Mouse (Mus musculus) cerebellum, adult 2 months (tissue): ENCODE measurements around the gene Obp2b.

Experiments
- CTCF ChIP-seq: fragments of 200-500 bp; IDR thresholded peaks from 2 replicates; pipeline ENCODE4 v1.5.1; 2011; ENCODE audit warnings: low read depth, mild to moderate bottlenecking, control low read depth, low read length, moderate library complexity, borderline replicate concordance; ENCODE audit not compliant: insufficient read depth
- POLR2A ChIP-seq: fragments of 200-500 bp; IDR thresholded peaks from 2 replicates; pipeline ENCODE4 v1.6.1; 2011; ENCODE audit warnings: low read length, control low read depth, borderline replicate concordance; ENCODE audit not compliant: insufficient read depth

DNA sequence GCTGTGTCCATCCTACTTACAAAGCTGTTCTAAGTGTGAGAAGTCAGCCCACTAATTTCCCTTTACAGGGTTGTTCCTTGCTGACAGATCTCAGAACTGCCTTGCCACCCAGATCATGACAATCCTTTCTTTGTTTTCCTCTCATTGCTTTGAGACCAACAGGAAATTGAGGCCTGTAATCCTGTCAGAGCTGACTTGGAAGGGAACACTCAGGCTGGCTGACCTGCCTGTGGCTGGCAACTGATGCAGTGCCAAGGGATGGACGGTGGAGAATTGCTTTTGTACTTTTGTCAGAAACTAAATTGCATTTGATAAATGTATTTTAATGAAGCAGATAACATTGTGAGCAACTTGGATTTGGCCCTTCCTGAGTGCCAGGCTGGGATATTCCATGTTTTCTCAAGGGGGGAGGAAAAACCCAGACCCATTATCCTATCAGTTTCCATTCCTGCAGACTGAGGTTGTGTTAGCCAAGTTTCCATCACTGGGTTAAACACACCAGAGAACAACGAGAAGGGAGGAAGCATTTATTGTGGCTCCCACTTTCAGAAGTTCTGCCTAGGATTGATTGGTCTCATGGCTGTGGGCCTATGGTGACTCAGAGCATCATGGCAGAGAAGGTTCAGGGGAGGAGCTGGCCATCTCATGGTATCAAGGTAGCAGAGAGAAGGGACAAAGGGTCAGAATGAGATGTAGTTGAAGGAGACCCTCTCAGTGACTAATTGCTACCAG lies 3.4 kb upstream of the Obp2b start:
- TF ChIP-seq POLR2A = no peak
- TF ChIP-seq CTCF = no peak
